Mouse (Mus musculus) lung, postnatal 25 days (tissue): ENCODE measurements around the gene St6galnac1.
A peak's percentile ranks its signal among the peaks of the same experiment; 100 is the strongest.
"Not testable (repeated sequence)": the region's sequence is repeated elsewhere in the genome, so short reads cannot be mapped to it uniquely, and the experiment has no call there.

Source experiments
- DNase-seq: peaks from one replicate; pipeline ENCODE4 v3.0.0; 2022; ENCODE audit warnings: low spot score

The St6galnac1 gene

GRCm38 (mm10) chr11:116775407-116775806, at the start of gene St6galnac1:
St6galnac1 (minus strand) TSS chr11:116775507.
- no peak for DNase-seq

GRCm38 (mm10) chr11:116823885-116824284, 48.6 kb upstream of the St6galnac1 start:
- not testable (repeated sequence) for DNase-seq

GRCm38 (mm10) chr11:116823255-116823654, 47.9 kb upstream of the St6galnac1 start:
- DNase-seq = no peak

- no peak for DNase-seq
These were observed 47.3 kb upstream of the St6galnac1 start for GRCm38 (mm10) chr11:116822626-116823025.

- DNase-seq = no peak
These were observed 46.9 kb upstream of the St6galnac1 start for GRCm38 (mm10) chr11:116822215-116822614.

- DNase-seq = peak; percentile 57
These were observed 46.0 kb upstream of the St6galnac1 start for GRCm38 (mm10) chr11:116821057-116821940.

- no peak for DNase-seq
These were observed 44.8 kb upstream of the St6galnac1 start for GRCm38 (mm10) chr11:116819932-116820593.

GRCm38 (mm10) chr11:116818722-116819121, 43.4 kb upstream of the St6galnac1 start:
- no peak for DNase-seq

- DNase-seq = no peak
These were observed 42.3 kb upstream of the St6galnac1 start for GRCm38 (mm10) chr11:116817567-116817966.

- peak; percentile 61 for DNase-seq
These were observed 41.5 kb upstream of the St6galnac1 start for GRCm38 (mm10) chr11:116816769-116817168.

GRCm38 (mm10) chr11:116814884-116815415, 39.6 kb upstream of the St6galnac1 start:
- no peak for DNase-seq

GRCm38 (mm10) chr11:116814076-116814883, 39.0 kb upstream of the St6galnac1 start:
- peak; percentile 64 for DNase-seq

- DNase-seq = no peak
These were observed 38.3 kb upstream of the St6galnac1 start for GRCm38 (mm10) chr11:116813610-116814009.

- no peak for DNase-seq
These were observed 37.7 kb upstream of the St6galnac1 start for GRCm38 (mm10) chr11:116812793-116813529.

- peak; percentile 47 for DNase-seq
These were observed 35.9 kb upstream of the St6galnac1 start for GRCm38 (mm10) chr11:116810983-116811901.

GRCm38 (mm10) chr11:116810528-116810927, 35.2 kb upstream of the St6galnac1 start:
- DNase-seq = no peak

- no peak for DNase-seq
These were observed 34.2 kb upstream of the St6galnac1 start for GRCm38 (mm10) chr11:116809520-116809919.

GRCm38 (mm10) chr11:116808811-116809395, 33.6 kb upstream of the St6galnac1 start:
- no peak for DNase-seq

- DNase-seq = peak; percentile 86
These were observed 32.8 kb upstream of the St6galnac1 start for GRCm38 (mm10) chr11:116807938-116808606.
